ENCODE assay signal across 17 mouse cellular contexts in the genomic region with DNA sequence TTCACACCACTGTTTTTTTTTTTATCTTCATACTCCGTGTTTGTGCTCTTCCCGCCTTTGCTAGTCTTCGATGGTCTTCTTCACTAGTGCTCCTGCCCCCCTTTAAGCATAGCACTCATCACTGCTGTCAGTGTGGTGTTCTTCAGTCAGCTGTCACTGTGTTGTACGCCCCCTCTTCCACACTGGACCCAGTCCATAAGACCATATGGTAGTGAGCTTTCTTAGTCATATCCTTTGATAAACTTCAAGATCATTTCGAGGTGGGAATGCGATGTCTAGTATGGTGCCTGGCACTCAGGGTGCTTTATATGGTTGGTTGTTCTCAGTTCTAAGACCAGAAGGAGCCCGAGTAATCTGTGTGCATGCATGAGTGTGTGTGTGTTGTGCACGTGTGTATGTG. TPM values are rescaled to one million over a fixed set of nuclear protein-coding genes. Genes with fewer than 3 reads are reported as not detected.
DNase-seq lines count a peak whose midpoint lies in the region; ATAC-seq and TF ChIP-seq lines count a peak whose summit lies in the region.
"Had no signal": no experiment of that assay in that cellular context is flagged by ENCODE, and none has a peak within 500 bp of the region (broad histone marks: within the 10 kb centered on the region; RNA-seq: fewer than 3 reads in every experiment).

No protein-coding gene starts in this region.

- no peak overlapping the region for H3K27ac ChIP-seq in left cerebral cortex, adult 2 months
- peak overlapping the region; percentile 48; the same call in 1 of the 2 replicates for H3K27ac ChIP-seq in embryonic fibroblast, embryonic 13.5 days (ENCODE audit: insufficient read depth, low read length)
- no peak overlapping the region for H3K27ac ChIP-seq in hindbrain, embryonic 11.5 days (ENCODE audit: low read depth, low read length)
- H3K27ac ChIP-seq: midbrain, embryonic 12.5 days had no signal

- no peak for TF ChIP-seq CTCF in left cerebral cortex, adult 2 months (IDR thresholded peaks at IDR 0.05)
- no peak for TF ChIP-seq CTCF in embryonic fibroblast, embryonic 13.5 days (IDR thresholded peaks at IDR 0.05; ENCODE audit: borderline replicate concordance, insufficient read depth, low read length)

- no peaks in the 10 kb centered on the region for H3K9me3 ChIP-seq in hindbrain, embryonic 11.5 days (ENCODE audit: control insufficient read depth, low read length)
- H3K9me3 ChIP-seq: midbrain, embryonic 12.5 days had no signal

- intact Hi-C loops in left cerebral cortex, postnatal 25 days (cut with DNase I): no loop called here
- intact Hi-C loops in left cerebral cortex, adult 2 months (cut with DNase I): loop anchor here (5.0 kb wide), 1 partner anchor 40 kb away; no protein-coding TSS in a partner anchor

- H3K4me1 ChIP-seq in embryonic fibroblast, embryonic 13.5 days (ENCODE audit: control insufficient read depth, insufficient read depth, low read length): peaks cover 10% of the 10 kb centered on the region
- H3K4me1 ChIP-seq in hindbrain, embryonic 11.5 days (replicated peaks; ENCODE audit: control insufficient read depth, insufficient read depth, low read length): no peaks in the 10 kb centered on the region
- H3K4me1 ChIP-seq: midbrain, embryonic 12.5 days had no signal

- no peak for DNase-seq in frontal cortex, postnatal 10 days (ENCODE audit: low spot score in 2 of 2)
- DNase-seq in left cerebral cortex, postnatal 25 days (ENCODE audit: low spot score in 2 of 2): peak; percentile 32 to 86
- DNase-seq in left cerebral cortex, adult 2 months (ENCODE audit: extremely low spot score in 1 of 2, low spot score in 2 of 2): no peak
- peak; percentile 47 for DNase-seq in lung, postnatal 14 days
- no peak for DNase-seq in hindbrain, embryonic 11.5 days (ENCODE audit: low spot score)
- no peak for DNase-seq in urinary bladder, postnatal 14 days (ENCODE audit: low spot score)
- DNase-seq: B cell, adult 2 months; kidney, adult 18-20 months; liver, postnatal 0 days; spleen, adult 18-20 months had no signal

- WGBS in hindbrain, embryonic 11.5 days: 92% methylated on average over 8 of the region's 8 CpGs

- ATAC-seq in frontal cortex, adult (ENCODE audit: low TSS enrichment): peak; percentile 46
- ATAC-seq in hindbrain, embryonic 11.5 days (ENCODE audit: low FRiP score): no peak
- ATAC-seq: liver, postnatal 0 days had no signal

- no peak overlapping the region for H3K4me3 ChIP-seq in left cerebral cortex, adult 2 months
- H3K4me3 ChIP-seq in embryonic fibroblast, embryonic 13.5 days (ENCODE audit: insufficient read depth, low read length): no peak overlapping the region
- no peak overlapping the region for H3K4me3 ChIP-seq in hindbrain, embryonic 11.5 days (ENCODE audit: low read depth, low read length)
- H3K4me3 ChIP-seq: midbrain, embryonic 12.5 days; myocyte had no signal

- H3K9ac ChIP-seq in hindbrain, embryonic 11.5 days (ENCODE audit: low read depth, low read length): no peak overlapping the region
- H3K9ac ChIP-seq: liver, postnatal 0 days; midbrain, embryonic 12.5 days had no signal

- TF ChIP-seq POLR2A in embryonic fibroblast, embryonic 13.5 days (IDR thresholded peaks at IDR 0.05; ENCODE audit: low read depth, low read length): no peak

- H3K4me2 ChIP-seq in hindbrain, embryonic 11.5 days (replicated peaks; ENCODE audit: low read depth, low read length): no peak overlapping the region
- H3K4me2 ChIP-seq: midbrain, embryonic 12.5 days had no signal

- H3K36me3 ChIP-seq in hindbrain, embryonic 11.5 days (ENCODE audit: control insufficient read depth, insufficient read depth, low read length): peaks cover 2% of the 10 kb centered on the region; the same call in 1 of the 2 replicates

- H3K27me3 ChIP-seq in hindbrain, embryonic 11.5 days (ENCODE audit: control insufficient read depth, insufficient read depth, low read length): no peaks in the 10 kb centered on the region
- H3K27me3 ChIP-seq: midbrain, embryonic 12.5 days had no signal

RNA-seq across cellular contexts. Expression of gene Mybphl, which starts 37.4 kb away (rescaled TPM):
- total RNA-seq in left cerebral cortex, postnatal 25 days (2021): under 1 TPM; 0.25 to 0.85 TPM
- 1 to 10 TPM in 1 of 2 experiments, not detected in 1; 1.0 TPM for total RNA-seq in left cerebral cortex, adult 2 months (2021)
- polyA plus RNA-seq in embryonic fibroblast, embryonic 13.5 days (2011; ENCODE audit: insufficient read length, low read depth, missing spikeins): not detected in 2 replicates
- not detected in 2 replicates for polyA plus RNA-seq in hindbrain, embryonic 11.5 days (2014; fragmentation: Nextera tagmentation; extraction: Ambion mirVana)
- total RNA-seq: adrenal gland, adult 18-20 months had no signal
- polyA plus RNA-seq: gonadal fat pad, adult 2 months; limb, embryonic 14.5 days; midbrain, embryonic 12.5 days; myocyte had no signal

RNA-seq across cellular contexts. Expression of gene Sort1, which starts 43.4 kb away (rescaled TPM):
- total RNA-seq in left cerebral cortex, postnatal 25 days (2021): 100 to 1,000 TPM; 293 to 302 TPM
- total RNA-seq in left cerebral cortex, adult 2 months (2021): 100 to 1,000 TPM; 310 to 316 TPM
- polyA plus RNA-seq in embryonic fibroblast, embryonic 13.5 days (2011; ENCODE audit: insufficient read length, low read depth, missing spikeins): 14.0 and 19.2 TPM in 2 replicates
- 20.2 and 27.5 TPM in 2 replicates for polyA plus RNA-seq in hindbrain, embryonic 11.5 days (2014; fragmentation: Nextera tagmentation; extraction: Ambion mirVana)

RNA-seq across cellular contexts. Expression of gene Psrc1, which starts 56.4 kb away (rescaled TPM):
- total RNA-seq in left cerebral cortex, postnatal 25 days (2021): 10 to 100 TPM; 12.9 to 18.6 TPM
- 10 to 100 TPM; 18.9 to 21.2 TPM for total RNA-seq in left cerebral cortex, adult 2 months (2021)
- polyA plus RNA-seq in embryonic fibroblast, embryonic 13.5 days (2011; ENCODE audit: insufficient read length, low read depth, missing spikeins): 149 and 152 TPM in 2 replicates
- 48.7 and 53.5 TPM in 2 replicates for polyA plus RNA-seq in hindbrain, embryonic 11.5 days (2014; fragmentation: Nextera tagmentation; extraction: Ambion mirVana)

Comparison
In these comparisons a context has a peak if more than half of its experiments do, and no peak if none do; other contexts are left out.
1. DNase-seq: peak in left cerebral cortex, postnatal 25 days (2 of 2) and lung, postnatal 14 days (single experiment); none in frontal cortex, postnatal 10 days (0 of 2), left cerebral cortex, adult 2 months (0 of 2), hindbrain, embryonic 11.5 days (single experiment) and urinary bladder, postnatal 14 days (single experiment).